Mouse (Mus musculus) brain, embryonic 18.5 days (tissue): Measurements from ENCODE around the gene Rbm3.

Source experiments
- DNase-seq: peaks from one replicate; pipeline ENCODE4 v3.0.0-alpha.2; 2012; ENCODE audit warnings: low read depth, low spot score

Rbm3 gene

GRCm38 (mm10) chrX:8145153-8145991 lies at the start of gene Rbm3:
TSS of gene Rbm3 (minus strand) at chrX:8145880.
- DNase-seq = peak; percentile 75

GRCm38 (mm10) chrX:8193419-8193723 lies 47.7 kb upstream of the Rbm3 start, which contains the start of gene Ebp:
TSS of gene Ebp (minus strand) at chrX:8193512.
- DNase-seq = no peak

DNA sequence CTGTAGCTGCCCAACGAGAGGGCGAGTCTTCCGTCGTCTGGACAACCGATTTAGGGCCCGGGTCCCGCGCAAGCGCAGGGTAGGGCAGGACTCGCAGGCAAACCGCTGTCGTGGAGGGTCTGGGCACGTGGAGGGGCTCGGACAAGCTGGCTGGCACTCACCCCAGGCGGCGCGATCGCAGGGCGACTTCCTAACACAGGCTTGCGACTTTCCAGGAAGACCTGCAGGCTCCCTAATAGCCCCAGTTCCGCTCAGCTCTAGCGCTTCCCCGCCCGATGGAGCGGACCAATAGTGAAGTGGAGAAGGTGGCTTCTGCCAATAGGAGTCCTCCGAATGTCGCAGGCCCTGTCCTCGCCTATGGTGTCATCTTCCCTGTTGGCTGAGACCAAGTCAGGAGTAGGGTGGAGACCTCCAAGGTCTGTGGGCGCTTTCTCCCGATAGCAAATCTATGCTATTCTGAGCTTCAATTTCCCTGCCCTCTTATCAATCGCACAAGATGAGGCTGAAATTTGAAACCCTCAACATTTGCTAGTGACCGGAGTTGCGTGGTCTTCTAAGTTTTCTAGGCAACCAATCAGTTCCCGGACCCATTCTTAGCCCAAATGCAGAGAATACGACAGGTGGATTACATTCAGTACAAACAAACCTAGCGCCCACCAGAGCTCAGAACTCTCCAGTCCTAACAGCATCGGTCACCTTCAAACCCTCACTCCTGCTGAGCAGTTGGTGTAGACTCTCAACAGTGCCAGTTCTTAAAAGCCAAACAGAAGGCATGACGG lies 47.1 kb upstream of the Rbm3 start:
- peak; percentile 73 for DNase-seq

GRCm38 (mm10) chrX:8192126-8192639 lies 46.5 kb upstream of the Rbm3 start:
- no peak for DNase-seq

- no peak for DNase-seq
These were observed 37.3 kb upstream of the Rbm3 start for GRCm38 (mm10) chrX:8182871-8183540.

- DNase-seq = no peak
These were observed 34.0 kb upstream of the Rbm3 start for GRCm38 (mm10) chrX:8179646-8180045.

DNA sequence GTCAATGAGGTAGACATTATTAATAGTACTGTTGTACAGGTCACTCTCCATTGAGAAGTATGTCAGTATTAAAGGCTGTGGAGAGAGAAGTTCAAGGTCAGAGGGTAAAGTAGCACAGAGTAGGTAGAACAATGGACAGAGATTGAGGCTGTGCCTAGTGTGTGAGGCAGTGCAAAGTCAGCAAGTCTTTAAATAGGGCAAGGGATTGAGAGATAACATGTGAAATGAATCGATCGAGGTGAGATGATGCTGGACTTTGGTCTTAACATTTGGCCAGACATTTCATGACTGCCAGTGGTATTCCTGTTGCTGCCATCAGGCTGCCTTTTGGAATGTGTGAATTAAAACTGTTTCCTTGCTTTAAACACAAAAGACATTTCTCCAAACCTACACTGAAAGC lies 33.2 kb upstream of the Rbm3 start:
- DNase-seq = no peak

GRCm38 (mm10) chrX:8175504-8176385 lies 30.1 kb upstream of the Rbm3 start, which contains the start of gene Tbc1d25:
TSS of gene Tbc1d25 (minus strand) at chrX:8176181.
- peak; percentile 78 for DNase-seq

GRCm38 (mm10) chrX:8175169-8175503 lies 29.5 kb upstream of the Rbm3 start:
- no peak for DNase-seq

GRCm38 (mm10) chrX:8167716-8168647 lies 22.3 kb upstream of the Rbm3 start:
- no peak for DNase-seq

DNA sequence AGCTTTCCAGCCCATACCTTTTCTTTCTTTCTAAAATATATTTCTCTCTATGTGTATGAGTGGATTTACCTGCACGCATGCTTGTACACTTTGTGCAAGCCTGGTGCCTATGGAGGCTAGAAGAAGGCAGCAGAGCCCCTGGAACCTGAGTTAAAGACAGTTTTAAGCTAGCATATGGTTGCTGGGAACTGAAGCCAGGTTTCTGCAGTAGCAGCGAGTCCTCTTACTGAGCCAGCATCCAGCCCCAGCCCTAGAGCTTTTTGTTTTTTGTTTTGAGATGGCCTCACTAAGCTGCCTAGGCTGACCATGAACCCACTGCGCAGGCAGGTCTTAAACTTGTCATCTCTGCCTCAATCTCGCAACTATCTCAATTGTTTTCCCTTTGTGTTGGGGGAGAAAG lies 18.8 kb upstream of the Rbm3 start:
- DNase-seq = no peak

DNA sequence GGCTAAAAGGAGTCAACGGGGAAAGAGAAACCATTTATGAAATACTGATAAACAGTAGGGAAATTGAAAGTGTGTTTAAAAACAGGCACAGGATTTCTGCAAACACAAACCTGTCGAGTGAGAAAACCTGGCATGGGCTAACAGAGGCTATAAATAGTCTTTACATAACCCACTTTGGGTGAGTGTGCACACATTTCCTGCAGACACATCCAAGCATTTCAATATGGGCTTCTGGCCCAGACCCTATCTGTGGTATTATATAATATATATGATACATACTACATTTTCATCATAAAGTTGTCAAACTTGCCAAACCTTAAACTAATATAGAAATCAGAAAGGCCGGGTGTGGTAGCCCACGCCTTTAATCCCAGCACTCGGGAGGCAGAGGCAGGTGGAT lies 17.4 kb upstream of the Rbm3 start:
- no peak for DNase-seq

- DNase-seq = no peak
These were observed 1.9 kb downstream of the Rbm3 start for GRCm38 (mm10) chrX:8143750-8144149.

DNA sequence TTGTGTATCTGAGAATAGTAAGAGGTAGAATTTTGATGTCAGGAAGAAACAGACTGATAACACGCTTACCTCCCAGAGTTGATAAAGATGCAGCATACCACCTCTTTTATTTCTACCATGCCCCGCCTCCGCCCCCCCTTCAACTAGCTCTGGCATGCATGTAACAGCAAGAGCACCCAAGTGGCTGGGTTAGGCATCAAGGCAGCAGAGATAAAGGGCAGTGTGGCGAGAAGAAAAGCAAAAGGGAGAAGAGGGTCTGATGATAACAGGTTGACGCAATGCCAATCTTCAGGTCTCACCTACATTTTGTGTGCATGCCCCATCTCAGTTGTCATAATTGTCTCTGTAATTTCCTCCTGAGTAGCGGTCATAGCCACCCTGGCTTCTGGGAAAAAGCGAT lies 2.7 kb downstream of the Rbm3 start:
- no peak for DNase-seq

DNA sequence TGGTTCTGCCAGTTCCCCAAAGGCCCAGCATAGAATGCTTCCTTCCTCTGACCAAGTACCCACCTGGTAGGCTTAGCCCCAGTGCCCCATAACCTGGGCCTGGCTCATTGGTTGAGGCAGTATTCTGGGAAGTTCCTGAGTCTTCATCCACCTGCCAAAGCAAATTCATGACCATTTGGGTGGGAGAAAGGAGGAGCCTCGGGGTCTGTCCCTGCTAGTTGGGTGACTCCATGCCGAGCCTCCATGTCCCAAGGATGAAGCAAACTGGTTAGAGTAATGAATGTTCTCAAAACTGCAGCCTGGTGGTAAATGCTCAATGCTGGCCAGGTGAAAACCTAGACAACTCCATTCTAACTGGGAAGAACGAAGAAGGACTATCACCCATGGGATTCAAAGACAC lies 4.6 kb downstream of the Rbm3 start:
- DNase-seq = no peak

- no peak for DNase-seq
These were observed 5.2 kb downstream of the Rbm3 start for GRCm38 (mm10) chrX:8140446-8140845.

GRCm38 (mm10) chrX:8139480-8139879 lies 6.2 kb downstream of the Rbm3 start:
- no peak for DNase-seq

DNA sequence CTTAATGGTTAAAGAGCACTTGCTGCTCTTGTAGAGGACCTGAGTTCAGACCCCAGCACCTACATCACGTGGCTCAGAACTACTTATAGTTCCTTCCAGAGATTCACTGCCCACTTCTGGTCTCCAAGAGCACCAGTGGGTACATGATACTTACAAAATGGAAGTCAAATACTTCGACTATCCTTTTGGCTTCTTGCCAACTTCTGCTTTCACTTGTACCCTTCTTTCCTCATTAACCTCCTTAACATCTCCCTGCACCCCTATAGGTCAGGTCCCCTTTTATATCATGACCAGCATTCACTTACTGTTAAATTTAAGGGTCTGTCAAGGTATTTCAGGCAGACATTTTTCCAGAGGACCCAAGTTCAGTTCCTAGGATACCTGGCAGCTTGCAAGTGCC lies 9.8 kb downstream of the Rbm3 start:
- no peak for DNase-seq

GRCm38 (mm10) chrX:8132017-8132976 lies 13.4 kb downstream of the Rbm3 start, which contains the start of gene Wdr13:
TSS of gene Wdr13 (minus strand) at chrX:8132892.
- DNase-seq = peak; percentile 77
